Mouse (Mus musculus): Measurements from ENCODE around the gene Gm49661. TPM values are rescaled to one million over a fixed set of nuclear protein-coding genes. Genes with fewer than 3 reads are reported as not detected.

Gm49661 gene
- polyA plus RNA-seq, 1 experiment: not detected

DNA sequence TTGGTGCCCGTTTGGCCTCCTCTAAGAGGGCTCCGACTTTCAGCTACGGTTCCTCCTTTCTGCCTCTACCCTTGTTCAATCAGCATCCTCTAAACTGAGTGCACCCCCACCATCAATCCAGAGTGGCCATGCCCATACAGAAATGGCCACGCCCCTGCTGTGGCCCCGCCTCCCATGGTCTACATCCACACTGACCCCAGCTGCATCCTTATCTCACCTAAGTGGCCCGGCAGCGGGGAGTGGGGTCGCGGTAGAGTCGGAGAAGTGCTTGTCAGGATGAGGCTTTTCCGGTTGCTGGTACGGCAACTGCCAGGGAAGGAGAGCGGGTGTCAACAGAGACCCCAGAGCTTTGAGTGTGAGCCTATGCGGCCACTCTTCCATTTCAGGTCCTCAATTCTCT is 33.7 kb downstream of the Gm49661 start:
- Histone ChIP-seq H3K4me3 (ENCODE audit: insufficient read depth, low read depth, low read length) (no peak overlapping the region), H3K4me1 (ENCODE audit: control insufficient read depth, insufficient read depth, insufficient read length, low read length) (0 out of 2 replicates have a peak, but pooled peaks cover 2% of the 10 kb centered on the region), H3K27ac (replicated peaks; ENCODE audit: low read depth, low read length) (no peak overlapping the region)

- Histone ChIP-seq H3K27ac (replicated peaks; ENCODE audit: low read depth, low read length) (no peak overlapping the region), H3K4me3 (ENCODE audit: insufficient read depth, low read depth, low read length) (no peak overlapping the region), H3K4me1 (ENCODE audit: control insufficient read depth, insufficient read depth, insufficient read length, low read length) (0 out of 2 replicates have a peak, but pooled peaks cover 2% of the 10 kb centered on the region)
These were observed 34.4 kb downstream of the Gm49661 start for GRCm38 (mm10) chr8:84934860-84935259.

DNA sequence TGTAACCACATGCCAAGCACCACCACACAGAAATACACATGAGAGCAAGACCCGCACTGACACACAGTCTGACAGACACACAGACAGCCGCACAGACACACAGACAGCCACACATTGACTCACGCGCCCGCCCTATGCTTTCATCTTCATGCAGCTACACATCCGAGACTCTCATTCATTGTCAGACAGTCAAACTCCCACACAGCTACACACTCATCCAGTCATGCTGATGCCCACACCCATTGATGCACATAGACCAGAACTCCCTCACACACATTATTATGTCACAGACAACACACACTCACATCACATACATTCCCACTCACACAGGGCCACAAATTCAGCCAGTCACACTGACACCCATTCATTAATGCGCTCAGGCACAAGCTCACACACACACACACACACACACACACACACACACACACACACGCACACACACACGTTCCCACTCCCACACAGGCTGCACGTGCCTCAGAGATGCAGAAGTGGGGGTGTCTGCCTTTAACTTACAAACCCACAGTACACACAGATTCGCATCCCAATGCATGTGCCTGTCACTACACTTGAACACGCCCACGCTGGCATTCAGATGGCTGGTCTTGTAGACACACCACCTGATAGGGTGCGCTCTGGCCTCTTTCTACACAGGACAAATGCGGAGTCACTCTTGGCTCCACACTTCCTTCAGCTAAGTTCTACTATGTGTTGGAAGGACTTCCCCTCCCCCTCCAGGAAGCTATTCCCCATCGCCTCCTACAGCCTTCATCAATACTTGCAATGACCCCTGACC is 35.3 kb downstream of the Gm49661 start:
- Histone ChIP-seq H3K4me1 (ENCODE audit: control insufficient read depth, insufficient read depth, insufficient read length, low read length) (0 out of 2 replicates have a peak, but pooled peaks cover 2% of the 10 kb centered on the region), H3K4me3 (ENCODE audit: insufficient read depth, low read depth, low read length) (no peak overlapping the region), H3K27ac (replicated peaks; ENCODE audit: low read depth, low read length) (no peak overlapping the region)

- H3K4me3 ChIP-seq (ENCODE audit: insufficient read depth, low read depth, low read length): no peak overlapping the region
- H3K4me1 ChIP-seq (ENCODE audit: control insufficient read depth, insufficient read depth, insufficient read length, low read length): no peaks in the 10 kb centered on the region
- H3K27ac ChIP-seq (replicated peaks; ENCODE audit: low read depth, low read length): no peak overlapping the region
These were observed 38.7 kb downstream of the Gm49661 start for GRCm38 (mm10) chr8:84930582-84930981.

DNA sequence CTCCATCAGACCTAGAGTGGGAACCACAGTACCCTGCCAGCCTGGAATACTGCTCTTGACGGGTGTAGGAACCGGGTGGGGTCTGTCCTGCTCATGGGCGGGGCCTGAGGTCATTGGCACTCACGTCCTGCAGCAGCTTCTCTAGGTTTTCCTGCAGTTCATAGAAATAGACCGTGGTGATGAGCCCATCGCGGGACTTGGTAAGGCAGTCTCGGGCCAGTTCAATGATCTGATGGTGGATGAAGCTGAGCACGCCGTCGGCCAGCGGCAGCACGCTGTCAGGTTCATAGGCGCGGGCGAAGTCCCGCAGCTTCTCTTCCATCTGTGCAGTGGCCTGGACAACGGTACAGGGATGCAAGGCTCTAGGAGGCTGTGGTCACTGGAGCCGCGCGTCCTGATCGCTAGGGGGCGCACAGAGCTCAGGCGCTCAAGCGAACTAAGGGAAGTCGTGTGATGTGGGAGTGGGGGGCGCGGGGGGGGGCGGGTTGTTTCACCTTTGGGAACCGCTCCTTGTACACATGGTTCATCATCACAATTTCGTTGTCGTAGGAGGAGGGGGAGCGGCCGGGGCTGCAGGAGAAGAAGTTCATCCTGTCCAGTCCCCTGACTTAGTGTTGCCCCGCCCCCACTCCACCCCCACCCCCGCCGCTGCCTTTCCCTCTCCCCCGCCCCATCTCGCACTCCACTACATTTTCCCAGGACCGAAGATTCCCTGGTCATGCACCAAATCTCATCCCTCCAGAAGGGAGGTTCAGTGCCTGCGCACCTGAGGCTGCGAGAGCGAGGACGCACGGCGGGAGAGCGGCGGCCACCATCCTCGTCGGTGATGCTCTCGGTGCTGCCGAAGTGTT is 40.6 kb downstream of the Gm49661 start:
- Histone ChIP-seq H3K27ac (replicated peaks; ENCODE audit: low read depth, low read length) (no peak overlapping the region), H3K4me1 (ENCODE audit: control insufficient read depth, insufficient read depth, insufficient read length, low read length) (no peaks in the 10 kb centered on the region), H3K4me3 (ENCODE audit: insufficient read depth, low read depth, low read length) (no peak overlapping the region)

- Histone ChIP-seq H3K4me3 (ENCODE audit: insufficient read depth, low read depth, low read length) (no peak overlapping the region), H3K4me1 (ENCODE audit: control insufficient read depth, insufficient read depth, insufficient read length, low read length) (no peaks in the 10 kb centered on the region), H3K27ac (replicated peaks; ENCODE audit: low read depth, low read length) (no peak overlapping the region)
These were observed 41.7 kb downstream of the Gm49661 start for GRCm38 (mm10) chr8:84927513-84927912.

- no peak overlapping the region for H3K4me3 ChIP-seq (ENCODE audit: insufficient read depth, low read depth, low read length)
- no peak overlapping the region for H3K27ac ChIP-seq (replicated peaks; ENCODE audit: low read depth, low read length)
- no peaks in the 10 kb centered on the region for H3K4me1 ChIP-seq (ENCODE audit: control insufficient read depth, insufficient read depth, insufficient read length, low read length)
These were observed 43.7 kb downstream of the Gm49661 start for GRCm38 (mm10) chr8:84925557-84925956.

GRCm38 (mm10) chr8:84921596-84921995 is 47.6 kb downstream of the Gm49661 start:
- no peak overlapping the region for H3K27ac ChIP-seq (replicated peaks; ENCODE audit: low read depth, low read length)
- no peak overlapping the region for H3K4me3 ChIP-seq (ENCODE audit: insufficient read depth, low read depth, low read length)
- H3K4me1 ChIP-seq (ENCODE audit: control insufficient read depth, insufficient read depth, insufficient read length, low read length): no peaks in the 10 kb centered on the region

- Histone ChIP-seq H3K4me3 (ENCODE audit: insufficient read depth, low read depth, low read length) (no peak overlapping the region), H3K4me1 (ENCODE audit: control insufficient read depth, insufficient read depth, insufficient read length, low read length) (no peaks in the 10 kb centered on the region), H3K27ac (replicated peaks; ENCODE audit: low read depth, low read length) (no peak overlapping the region)
These were observed 50.6 kb downstream of the Gm49661 start for GRCm38 (mm10) chr8:84918646-84919045.

DNA sequence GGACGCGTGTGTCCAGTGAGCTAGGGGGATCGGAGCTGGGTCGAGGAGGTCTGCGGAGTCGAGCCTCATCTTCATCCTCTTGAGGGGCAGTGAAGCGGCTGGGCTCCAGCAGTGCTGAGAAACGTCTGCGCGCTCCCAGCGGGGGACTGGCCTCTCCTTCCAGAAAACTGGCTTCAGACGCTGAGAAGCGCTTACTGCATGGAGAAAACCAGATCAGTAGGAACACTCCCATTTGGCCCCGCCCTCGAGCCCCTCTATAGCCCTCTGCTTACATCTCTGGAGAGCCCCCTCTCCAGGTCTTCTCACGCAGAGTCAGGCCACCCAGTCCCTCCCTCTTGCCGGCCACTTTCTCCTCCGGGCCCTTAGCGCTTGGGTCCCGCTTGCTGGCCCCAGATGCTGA is 51.5 kb downstream of the Gm49661 start:
- peaks cover under 1% of the 10 kb centered on the region; the same call in 1 of the 2 replicates for H3K4me1 ChIP-seq (ENCODE audit: control insufficient read depth, insufficient read depth, insufficient read length, low read length)
- H3K4me3 ChIP-seq (ENCODE audit: insufficient read depth, low read depth, low read length): no peak overlapping the region

More for the DNA sequence above, 51.5 kb downstream of the Gm49661 start:
- H3K27ac ChIP-seq (replicated peaks; ENCODE audit: low read depth, low read length): no peak overlapping the region

Other genes starting within 250 kb of the Gm49661 start
- 1.9 TPM in 1 of 2 replicates, not detected in the other for gene G430095P16Rik, start 246.4 kb downstream of the Gm49661 start, polyA plus RNA-seq (2012; ENCODE audit: insufficient read depth, insufficient read length, missing spikeins)
- 74.6 and 78.4 TPM in 2 replicates for gene Nfix, start 169.1 kb downstream of the Gm49661 start, polyA plus RNA-seq (2012; ENCODE audit: insufficient read depth, insufficient read length, missing spikeins)
- gene Dand5, start 146.6 kb downstream of the Gm49661 start, polyA plus RNA-seq (2012; ENCODE audit: insufficient read depth, insufficient read length, missing spikeins): 7.2 and 9.4 TPM in 2 replicates
- gene Gadd45gip1, start 137.9 kb downstream of the Gm49661 start, polyA plus RNA-seq (2012; ENCODE audit: insufficient read depth, insufficient read length, missing spikeins): 32.2 and 37.2 TPM in 2 replicates
- 73.3 and 79.3 TPM in 2 replicates for gene Rad23a, start 128.8 kb downstream of the Gm49661 start, polyA plus RNA-seq (2012; ENCODE audit: insufficient read depth, insufficient read length, missing spikeins)
- gene Calr, start 122.5 kb downstream of the Gm49661 start, polyA plus RNA-seq (2012; ENCODE audit: insufficient read depth, insufficient read length, missing spikeins): 211 and 306 TPM in 2 replicates
- gene Farsa, start 112.4 kb downstream of the Gm49661 start, polyA plus RNA-seq (2012; ENCODE audit: insufficient read depth, insufficient read length, missing spikeins): 11.3 and 14.4 TPM in 2 replicates
- gene Syce2, start 97.3 kb downstream of the Gm49661 start, polyA plus RNA-seq (2012; ENCODE audit: insufficient read depth, insufficient read length, missing spikeins): 3.3 and 3.6 TPM in 2 replicates
- 53.8 and 76.8 TPM in 2 replicates for gene Gcdh, start 75.5 kb downstream of the Gm49661 start, polyA plus RNA-seq (2012; ENCODE audit: insufficient read depth, insufficient read length, missing spikeins)
- gene Klf1, start 67.5 kb downstream of the Gm49661 start, polyA plus RNA-seq (2012; ENCODE audit: insufficient read depth, insufficient read length, missing spikeins): not detected in 2 replicates
- gene Dnase2a, start 60.9 kb downstream of the Gm49661 start, polyA plus RNA-seq (2012; ENCODE audit: insufficient read depth, insufficient read length, missing spikeins): 4.6 and 12.9 TPM in 2 replicates
- not detected in 2 replicates for gene Mast1, start 32.1 kb downstream of the Gm49661 start, polyA plus RNA-seq (2012; ENCODE audit: insufficient read depth, insufficient read length, missing spikeins)
- not detected in 2 replicates for gene Rtbdn, start 22.4 kb downstream of the Gm49661 start, polyA plus RNA-seq (2012; ENCODE audit: insufficient read depth, insufficient read length, missing spikeins)
- gene Prdx2, start 154 bp upstream of the Gm49661 start, polyA plus RNA-seq (2012; ENCODE audit: insufficient read depth, insufficient read length, missing spikeins): 387 and 425 TPM in 2 replicates
- gene Rnaseh2a, start 334 bp upstream of the Gm49661 start, polyA plus RNA-seq (2012; ENCODE audit: insufficient read depth, insufficient read length, missing spikeins): 26.6 and 28.5 TPM in 2 replicates
- gene Junb, start 9.3 kb upstream of the Gm49661 start, polyA plus RNA-seq (2012; ENCODE audit: insufficient read depth, insufficient read length, missing spikeins): 15.4 and 47.7 TPM in 2 replicates
- 1.1 and 1.6 TPM in 2 replicates for gene Hook2, start 21.2 kb upstream of the Gm49661 start, polyA plus RNA-seq (2012; ENCODE audit: insufficient read depth, insufficient read length, missing spikeins)
- gene Best2, start 45.1 kb upstream of the Gm49661 start, polyA plus RNA-seq (2012; ENCODE audit: insufficient read depth, insufficient read length, missing spikeins): not detected in 2 replicates
- 113 and 117 TPM in 2 replicates for gene Asna1, start 55.8 kb upstream of the Gm49661 start, polyA plus RNA-seq (2012; ENCODE audit: insufficient read depth, insufficient read length, missing spikeins)
- gene Trir, start 57.4 kb upstream of the Gm49661 start, polyA plus RNA-seq (2012; ENCODE audit: insufficient read depth, insufficient read length, missing spikeins): 68.4 and 68.5 TPM in 2 replicates
- 28.4 and 33.5 TPM in 2 replicates for gene Tnpo2, start 67.5 kb upstream of the Gm49661 start, polyA plus RNA-seq (2012; ENCODE audit: insufficient read depth, insufficient read length, missing spikeins)
- gene Fbxw9, start 90.6 kb upstream of the Gm49661 start, polyA plus RNA-seq (2012; ENCODE audit: insufficient read depth, insufficient read length, missing spikeins): 3.0 and 4.1 TPM in 2 replicates
- gene Gm5741, start 98.5 kb upstream of the Gm49661 start, polyA plus RNA-seq (2012; ENCODE audit: insufficient read depth, insufficient read length, missing spikeins): not detected in 2 replicates
- 19.1 and 20.0 TPM in 2 replicates for gene Dhps, start 102.3 kb upstream of the Gm49661 start, polyA plus RNA-seq (2012; ENCODE audit: insufficient read depth, insufficient read length, missing spikeins)
- 95.5 and 130 TPM in 2 replicates for gene Wdr83os, start 111.3 kb upstream of the Gm49661 start, polyA plus RNA-seq (2012; ENCODE audit: insufficient read depth, insufficient read length, missing spikeins)
- gene Wdr83, start 111.9 kb upstream of the Gm49661 start, polyA plus RNA-seq (2012; ENCODE audit: insufficient read depth, insufficient read length, missing spikeins): 26.8 and 28.7 TPM in 2 replicates
- gene Man2b1, start 113.8 kb upstream of the Gm49661 start, polyA plus RNA-seq (2012; ENCODE audit: insufficient read depth, insufficient read length, missing spikeins): 17.4 and 20.8 TPM in 2 replicates
- 0.44 and 0.96 TPM in 2 replicates for gene Zfp791, start 153.7 kb upstream of the Gm49661 start, polyA plus RNA-seq (2012; ENCODE audit: insufficient read depth, insufficient read length, missing spikeins)
- gene Cks1brt, start 182.5 kb upstream of the Gm49661 start, polyA plus RNA-seq (2012; ENCODE audit: insufficient read depth, insufficient read length, missing spikeins): not detected in 2 replicates

All from brown adipose tissue, adult 24 weeks (tissue).